Mouse (Mus musculus): ENCODE measurements around the gene Pfn3. TPM values are rescaled to one million over a fixed set of nuclear protein-coding genes. Genes with fewer than 3 reads are reported as not detected.

Pfn3 gene
- total RNA-seq, 2 experiments from 2014 or later = not detected

- intact Hi-C loops (cut with DNase I; ENCODE audit: low total_unique reads) = no loop called here
- DNase-seq = no peak
Observed at GRCm38 (mm10) chr13:55403935-55404852, 10.8 kb downstream of the Pfn3 start.

- intact Hi-C loops (cut with DNase I; ENCODE audit: low total_unique reads) = no loop called here
- DNase-seq = no peak
Observed at GRCm38 (mm10) chr13:55403266-55403665, 11.8 kb downstream of the Pfn3 start.

GRCm38 (mm10) chr13:55400039-55400346, 15.0 kb downstream of the Pfn3 start:
- intact Hi-C loops (cut with DNase I; ENCODE audit: low total_unique reads) = no loop called here
- no peak for DNase-seq

GRCm38 (mm10) chr13:55399300-55400038, 15.6 kb downstream of the Pfn3 start:
- intact Hi-C loops (cut with DNase I; ENCODE audit: low total_unique reads) = no loop called here
- DNase-seq = no peak

- intact Hi-C loops (cut with DNase I; ENCODE audit: low total_unique reads) = no loop called here
- no peak for DNase-seq
Observed at GRCm38 (mm10) chr13:55398088-55398487, 16.9 kb downstream of the Pfn3 start, which contains the start of gene Slc34a1. TSS of gene Slc34a1 (plus strand) at chr13:55398187.

- intact Hi-C loops (cut with DNase I; ENCODE audit: low total_unique reads) = no loop called here
- no peak for DNase-seq
Observed at GRCm38 (mm10) chr13:55392933-55393332, 22.1 kb downstream of the Pfn3 start.

GRCm38 (mm10) chr13:55391626-55392029, 23.4 kb downstream of the Pfn3 start:
- intact Hi-C loops (cut with DNase I; ENCODE audit: low total_unique reads) = no loop called here

GRCm38 (mm10) chr13:55390644-55391043, 24.4 kb downstream of the Pfn3 start:
- no peak for DNase-seq
- intact Hi-C loops (cut with DNase I; ENCODE audit: low total_unique reads) = no loop called here

More at GRCm38 (mm10) chr13:55391626-55392029, 23.4 kb downstream of the Pfn3 start:
- no peak for DNase-seq

- DNase-seq = no peak
- intact Hi-C loops (cut with DNase I; ENCODE audit: low total_unique reads) = no loop called here
Observed at GRCm38 (mm10) chr13:55381790-55382189, 33.2 kb downstream of the Pfn3 start.

- intact Hi-C loops (cut with DNase I; ENCODE audit: low total_unique reads) = no loop called here
- DNase-seq = no peak
Observed at GRCm38 (mm10) chr13:55378907-55379580, 36.0 kb downstream of the Pfn3 start.

GRCm38 (mm10) chr13:55375877-55376276, 39.2 kb downstream of the Pfn3 start:
- intact Hi-C loops (cut with DNase I; ENCODE audit: low total_unique reads) = no loop called here
- no peak for DNase-seq

GRCm38 (mm10) chr13:55374206-55374924, 40.7 kb downstream of the Pfn3 start:
- intact Hi-C loops (cut with DNase I; ENCODE audit: low total_unique reads) = no loop called here
- DNase-seq = no peak

- DNase-seq = no peak
- intact Hi-C loops (cut with DNase I; ENCODE audit: low total_unique reads) = no loop called here
Observed at GRCm38 (mm10) chr13:55371740-55372139, 43.3 kb downstream of the Pfn3 start.

GRCm38 (mm10) chr13:55371007-55371681, 43.9 kb downstream of the Pfn3 start:
- intact Hi-C loops (cut with DNase I; ENCODE audit: low total_unique reads) = no loop called here
- peak; percentile 26 for DNase-seq

- DNase-seq = no peak
- intact Hi-C loops (cut with DNase I; ENCODE audit: low total_unique reads) = no loop called here
Observed at GRCm38 (mm10) chr13:55370234-55370633, 44.8 kb downstream of the Pfn3 start.

- DNase-seq = peak; percentile 17
- intact Hi-C loops (cut with DNase I; ENCODE audit: low total_unique reads) = no loop called here
Observed at GRCm38 (mm10) chr13:55369531-55370114, 45.4 kb downstream of the Pfn3 start, which contains the start of gene Rgs14. TSS of gene Rgs14 (plus strand) at chr13:55369732.

GRCm38 (mm10) chr13:55368401-55368800, 46.6 kb downstream of the Pfn3 start:
- no peak for DNase-seq
- intact Hi-C loops (cut with DNase I; ENCODE audit: low total_unique reads) = no loop called here

All from gastrocnemius, postnatal 14 days (tissue).